Mouse (Mus musculus) Patski (cell line): ENCODE data around the gene Slc23a3. TPM values are rescaled to one million over a fixed set of nuclear protein-coding genes. Genes with fewer than 3 reads are reported as not detected.

ENCODE experiments used
- ATAC-seq: fragments of 100-300 bp; one replicate; pipeline ENCODE4 v1.8.0; 2021
- CTCF ChIA-PET: fragments of 350-600 bp; sonication (Branson Sonifier 250); formaldehyde crosslinking; loops from one replicate; lab custom pipeline; 2022; ENCODE audit warnings: inconsistent platforms; lab: Charles Lee
- POLR2A ChIA-PET: fragments of 350-600 bp; sonication (Branson Sonifier 250); formaldehyde crosslinking; loops from one replicate; lab custom pipeline; 2022; ENCODE audit warnings: antibody characterized with exemption, inconsistent platforms; lab: Charles Lee
- DNase-seq: peaks from one replicate; pipeline ENCODE4 v3.0.0-alpha.2; 2011; ENCODE audit warnings: low read depth, low spot score
- H3K27me3 ChIP-seq: fragments of 371-371 bp; one replicate; pipeline ENCODE4 v1.5.1; 2021
- CTCF ChIP-seq: fragments of 100-300 bp; IDR thresholded peaks from one replicate; pipeline ENCODE4 v1.5.1; 2021
- in situ Hi-C: fragments of 300-500 bp; cut with MboI; formaldehyde crosslinking; loops from 3 replicates; pipeline ENCODE4 v1.11.1; 2018; ENCODE audit warnings: low pct_unique_long_range_greater_than_20kb, mixed read lengths
- polyA plus RNA-seq: library from polyadenylated mRNA; unstranded; gene quantifications from one replicate; pipeline ENCODE4 v1.2.3, GENCODE M21; 2021

Gene Slc23a3
- polyA plus RNA-seq, 1 experiment from 2014 or later = 0.12 TPM

GRCm38 (mm10) chr1:75141486-75142190, 7.9 kb upstream of the Slc23a3 start:
- ChIA-PET CTCF (interaction anchor here (1.2 to 1.6 kb wide), 3 partner anchors 13 to 34 kb away, joined by 4 to 6 read pairs (median 5); no protein-coding TSS in a partner anchor), POLR2A (interaction anchor here (0.7 to 1.3 kb wide), 4 partner anchors 27 to 67 kb away, joined by 3 read pairs; partner anchors contain the start of gene Zfand2b)
- ATAC-seq (peak; percentile 20), DNase-seq (peak; percentile 10)
- no peaks in the 10 kb centered on the region for H3K27me3 ChIP-seq
- TF ChIP-seq CTCF = no peak
- in situ Hi-C loops = no loop called here

GRCm38 (mm10) chr1:75140601-75141190, 7.0 kb upstream of the Slc23a3 start:
- in situ Hi-C loops = no loop called here
- no peak for TF ChIP-seq CTCF
- DNase-seq (peak; percentile 15), ATAC-seq (no peak)
- POLR2A ChIA-PET = interaction anchor here (0.8 to 1.3 kb wide), 5 partner anchors 12 to 114 kb away, joined by 3 to 4 read pairs (median 3); partner anchors contain the start of gene Zfand2b
- CTCF ChIA-PET = interaction anchor here (1.0 to 1.6 kb wide), 3 partner anchors 12 to 39 kb away, joined by 3 to 6 read pairs (median 4); partner anchors contain the start of gene Abcb6
- H3K27me3 ChIP-seq = no peaks in the 10 kb centered on the region

GRCm38 (mm10) chr1:75138448-75138847, 4.8 kb upstream of the Slc23a3 start:
- H3K27me3 ChIP-seq = no peaks in the 10 kb centered on the region
- ATAC-seq (no peak), DNase-seq (no peak)
- in situ Hi-C loops = no loop called here
- CTCF ChIA-PET = interaction anchor here (1.7 kb wide), 1 partner anchor 10 kb away, joined by 5 read pairs; no protein-coding TSS in a partner anchor
- no peak for TF ChIP-seq CTCF
- POLR2A ChIA-PET = interaction anchor here (0.7 kb wide), 1 partner anchor 114 kb away, joined by 3 read pairs; no protein-coding TSS in a partner anchor

- CTCF ChIA-PET = no interaction called here
- DNase-seq = no peak
- ATAC-seq = no peak
- in situ Hi-C loops = no loop called here
- POLR2A ChIA-PET = no interaction called here
- TF ChIP-seq CTCF = no peak
- no peaks in the 10 kb centered on the region for H3K27me3 ChIP-seq
These were observed 3.0 kb upstream of the Slc23a3 start for GRCm38 (mm10) chr1:75136730-75137129.

- no peaks in the 10 kb centered on the region for H3K27me3 ChIP-seq
- ATAC-seq (no peak), DNase-seq (no peak)
- TF ChIP-seq CTCF = no peak
- in situ Hi-C loops = no loop called here
- ChIA-PET POLR2A (no interaction called here), CTCF (no interaction called here)
These were observed 2.6 kb upstream of the Slc23a3 start for GRCm38 (mm10) chr1:75136293-75136692.

- DNase-seq = no peak
- ChIA-PET CTCF (interaction anchor here (0.8 to 2.2 kb wide), 4 partner anchors 9 to 125 kb away, joined by 3 to 6 read pairs (median 4); no protein-coding TSS in a partner anchor), POLR2A (interaction anchor here (1.2 kb wide), 1 partner anchor 12 kb away, joined by 4 read pairs; no protein-coding TSS in a partner anchor)
- H3K27me3 ChIP-seq = no peaks in the 10 kb centered on the region
- ATAC-seq = no peak
- in situ Hi-C loops = no loop called here
- TF ChIP-seq CTCF = no peak
These were observed 5.0 kb downstream of the Slc23a3 start for GRCm38 (mm10) chr1:75128641-75129040.

GRCm38 (mm10) chr1:75125418-75125817, 8.3 kb downstream of the Slc23a3 start:
- no peaks in the 10 kb centered on the region for H3K27me3 ChIP-seq
- in situ Hi-C loops = no loop called here
- ChIA-PET POLR2A (no interaction called here), CTCF (interaction anchor here (0.9 kb wide), 1 partner anchor 128 kb away, joined by 4 read pairs; no protein-coding TSS in a partner anchor)
- ATAC-seq (peak; percentile 21), DNase-seq (no peak)
- TF ChIP-seq CTCF = no peak

- TF ChIP-seq CTCF = peak; percentile 90
- ATAC-seq = peak; percentile 82
- in situ Hi-C loops = no loop called here
These were observed 9.1 kb downstream of the Slc23a3 start, which contains the start of gene Nhej1 for GRCm38 (mm10) chr1:75124346-75125321. Gene Nhej1 (minus strand): TSS chr1:75125200.

GRCm38 (mm10) chr1:75122211-75122610, 11.5 kb downstream of the Slc23a3 start:
- no peak for DNase-seq
- ChIA-PET CTCF (no interaction called here), POLR2A (no interaction called here)
- ATAC-seq = no peak
- no peak for TF ChIP-seq CTCF
- in situ Hi-C loops = no loop called here
- no peaks in the 10 kb centered on the region for H3K27me3 ChIP-seq

More at GRCm38 (mm10) chr1:75124346-75125321, 9.1 kb downstream of the Slc23a3 start, which contains the start of gene Nhej1:
- no peaks in the 10 kb centered on the region for H3K27me3 ChIP-seq
- DNase-seq = peak; percentile 71
- POLR2A ChIA-PET = no interaction called here
- CTCF ChIA-PET = interaction anchor here (0.9 to 2.0 kb wide), 3 partner anchors 127 to 130 kb away, joined by 3 to 6 read pairs (median 4); no protein-coding TSS in a partner anchor

Other genes with a start within 250 kb of the Slc23a3 start
- not detected for gene Fev, start 248.5 kb downstream of the Slc23a3 start, polyA plus RNA-seq
- gene Cryba2, start 240.7 kb downstream of the Slc23a3 start, polyA plus RNA-seq = not detected
- gene Cfap65, start 198.3 kb downstream of the Slc23a3 start, polyA plus RNA-seq = not detected
- gene Ihh, start 182.2 kb downstream of the Slc23a3 start, polyA plus RNA-seq = 0.13 TPM
- gene Nhej1, start 8.7 kb downstream of the Slc23a3 start, polyA plus RNA-seq = 7.0 TPM
- 64.4 TPM for gene Cnppd1, start 8.8 kb upstream of the Slc23a3 start, polyA plus RNA-seq
- 107 TPM for gene Retreg2, start 8.9 kb upstream of the Slc23a3 start, polyA plus RNA-seq
- gene Zfand2b, start 34.8 kb upstream of the Slc23a3 start, polyA plus RNA-seq = 27.0 TPM
- gene Abcb6, start 46.5 kb upstream of the Slc23a3 start, polyA plus RNA-seq = 25.9 TPM
- 28.5 TPM for gene Ankzf1, start 58.3 kb upstream of the Slc23a3 start, polyA plus RNA-seq
- gene Atg9a, start 58.3 kb upstream of the Slc23a3 start, polyA plus RNA-seq = 33.2 TPM
- 30.9 TPM for gene Glb1l, start 76.9 kb upstream of the Slc23a3 start, polyA plus RNA-seq
- 181 TPM for gene Stk16, start 76.9 kb upstream of the Slc23a3 start, polyA plus RNA-seq
- 200 TPM for gene Tuba4a, start 86.0 kb upstream of the Slc23a3 start, polyA plus RNA-seq
- 0.15 TPM for gene A630095N17Rik, start 98.2 kb upstream of the Slc23a3 start, polyA plus RNA-seq
- 54.1 TPM for gene Dnajb2, start 102.5 kb upstream of the Slc23a3 start, polyA plus RNA-seq
- 0.33 TPM for gene Ptprn, start 130.6 kb upstream of the Slc23a3 start, polyA plus RNA-seq
- not detected for gene Resp18, start 144.5 kb upstream of the Slc23a3 start, polyA plus RNA-seq
- gene Dnpep, start 184.1 kb upstream of the Slc23a3 start, polyA plus RNA-seq = 151 TPM
- gene Des, start 226.4 kb upstream of the Slc23a3 start, polyA plus RNA-seq = 0.23 TPM
- gene Speg, start 241.4 kb upstream of the Slc23a3 start, polyA plus RNA-seq = 73.0 TPM